Mouse (Mus musculus) CH12.LX (cell line): ENCODE results near the gene Med13. TPM values are rescaled to one million over a fixed set of nuclear protein-coding genes. Genes with fewer than 3 reads are reported as not detected.

Experiments used
- polyA plus RNA-seq: library from polyadenylated mRNA; unstranded; fragments of >175 nt; gene quantifications from 2 replicates; pipeline ENCODE4 v1.2.1, GENCODE M21; 2012; ENCODE audit warnings: low read depth; ENCODE audit not compliant: insufficient read length
- total RNA-seq, 2 experiments: library from RNA; depleted of rRNA; stranded (reverse); fragments of 300-350 nt in 1 of 2; fragments of >200 nt in 1 of 2; gene quantifications; 2 replicates each; pipeline ENCODE4 v1.2.3; 2012 to 2014

Gene Med13
- total and polyA plus RNA-seq, 3 experiments, result 37.9 to 47.6 (median 41.5) TPM

Other genes with a start within 250 kb of the Med13 start
- gene Brip1, start 156.4 kb downstream of the Med13 start, total RNA-seq (2012; rRNA removed), result 21.1 and 28.1 TPM in 2 replicates
- gene Brip1, start 156.4 kb downstream of the Med13 start, total RNA-seq (2014; rRNA removed), result 24.9 and 31.1 TPM in 2 replicates
- gene Brip1, start 156.4 kb downstream of the Med13 start, polyA plus RNA-seq, result 26.1 and 28.6 TPM in 2 replicates
- gene Ints2, start 100.0 kb downstream of the Med13 start, total RNA-seq (2012; rRNA removed), result 54.8 and 68.8 TPM in 2 replicates
- 86.3 and 96.7 TPM in 2 replicates for gene Ints2, start 100.0 kb downstream of the Med13 start, total RNA-seq (2014; rRNA removed)
- 44.4 and 58.8 TPM in 2 replicates for gene Ints2, start 100.0 kb downstream of the Med13 start, polyA plus RNA-seq
- gene Rnft1, start 127.1 kb upstream of the Med13 start, total RNA-seq (2012; rRNA removed), result 34.9 and 41.3 TPM in 2 replicates
- 49.2 and 53.0 TPM in 2 replicates for gene Rnft1, start 127.1 kb upstream of the Med13 start, total RNA-seq (2014; rRNA removed)
- 43.2 and 49.7 TPM in 2 replicates for gene Rnft1, start 127.1 kb upstream of the Med13 start, polyA plus RNA-seq
- gene Rps6kb1, start 187.2 kb upstream of the Med13 start, total RNA-seq (2012; rRNA removed), result 45.2 and 56.7 TPM in 2 replicates
- 76.9 and 79.9 TPM in 2 replicates for gene Rps6kb1, start 187.2 kb upstream of the Med13 start, total RNA-seq (2014; rRNA removed)
- gene Rps6kb1, start 187.2 kb upstream of the Med13 start, polyA plus RNA-seq, result 110 and 152 TPM in 2 replicates
- gene Tubd1, start 187.4 kb upstream of the Med13 start, total RNA-seq (2012; rRNA removed), result 11.9 and 14.3 TPM in 2 replicates
- gene Tubd1, start 187.4 kb upstream of the Med13 start, total RNA-seq (2014; rRNA removed), result 9.7 and 9.8 TPM in 2 replicates
- 12.6 and 13.4 TPM in 2 replicates for gene Tubd1, start 187.4 kb upstream of the Med13 start, polyA plus RNA-seq